Mouse (Mus musculus): Measurements from ENCODE around the gene Washc4. TPM values are rescaled to one million over a fixed set of nuclear protein-coding genes. Genes with fewer than 3 reads are reported as not detected.

The Washc4 gene
- total and polyA plus RNA-seq, 3 experiments = 16.3 to 31.8 (median 19.3) TPM

- H3K4me2 ChIP-seq (ENCODE audit: insufficient read depth, low read depth, poor library complexity, severe bottlenecking) = no peak overlapping the region
- no peaks in the 10 kb centered on the region for H3K27me3 ChIP-seq (replicated peaks)
- no peaks in the 10 kb centered on the region for H3K79me2 ChIP-seq (replicated peaks; ENCODE audit: control insufficient read depth, extremely low read depth, insufficient read depth, poor library complexity, severe bottlenecking)
- H3K27ac ChIP-seq (ENCODE audit: insufficient read depth, low read depth) = no peak overlapping the region
- H3K4me1 ChIP-seq (ENCODE audit: control insufficient read depth in 1 of 2, insufficient read depth in 2 of 2) = no peaks in the 10 kb centered on the region
- H3K9ac ChIP-seq (ENCODE audit: insufficient read depth, low read depth) = no peak overlapping the region
- TF ChIP-seq E2F4 (IDR thresholded peaks at IDR 0.05; ENCODE audit: insufficient replicate concordance, low read depth, low read length) (no peak), CHD2 (IDR thresholded peaks at IDR 0.05; ENCODE audit: low read length) (no peak), RCOR1 (conservative IDR thresholded peaks at IDR 0.05; ENCODE audit: low read depth, low read length) (no peak), CTCF (conservative IDR thresholded peaks at IDR 0.05 in 1 of 2, IDR thresholded peaks at IDR 0.05 in 1 of 2; ENCODE audit: low read depth in 2 of 2, low read length in 2 of 2) (peak; percentile 76 to 84), RAD21 (IDR thresholded peaks at IDR 0.05; ENCODE audit: low read depth, low read length) (peak; percentile 68), ZC3H11A (IDR thresholded peaks at IDR 0.05; ENCODE audit: low read depth, low read length) (no peak; the same call in 1 of the 2 replicates), USF2 (conservative IDR thresholded peaks at IDR 0.05; ENCODE audit: low read depth, low read length) (no peak), KAT2A (IDR thresholded peaks at IDR 0.05; ENCODE audit: insufficient replicate concordance, low read length) (no peak), POLR2AphosphoS2 (IDR thresholded peaks at IDR 0.05; ENCODE audit: low read depth, low read length) (no peak), MXI1 (IDR thresholded peaks at IDR 0.05; ENCODE audit: low read depth, low read length) (no peak), BHLHE40 (IDR thresholded peaks at IDR 0.05; ENCODE audit: low read depth, low read length) (no peak), NELFE (IDR thresholded peaks at IDR 0.05; ENCODE audit: low read depth, low read length) (no peak), JUN (IDR thresholded peaks at IDR 0.05; ENCODE audit: insufficient read depth, low read depth, low read length) (no peak), SMC3 (IDR thresholded peaks at IDR 0.05; ENCODE audit: low read depth, low read length) (peak; percentile 72), ZNF384 (IDR thresholded peaks at IDR 0.05; ENCODE audit: low read depth, low read length) (no peak), PAX5 (IDR thresholded peaks at IDR 0.05; ENCODE audit: low read length) (no peak)
- dilution Hi-C loops (cut with MboI; ENCODE audit: extremely low pct_ligation_motif_present, extremely low pct_unique_long_range_greater_than_20kb, low sequenced_read_pairs) = no loop called here
- H3K4me3 ChIP-seq (replicated peaks in 1 of 3; ENCODE audit: low read depth in 2 of 3, low read length in 2 of 3, poor library complexity in 1 of 3) = no peak overlapping the region
- H3K9me3 ChIP-seq (replicated peaks; ENCODE audit: low read length) = no peaks in the 10 kb centered on the region
- in situ Hi-C loops (cut with MboI; ENCODE audit: low pct_ligation_motif_present, low pct_unique_long_range_greater_than_20kb, low sequenced_read_pairs) = no loop called here
- peak; percentile 59 for DNase-seq (ENCODE audit: extremely low read depth)
- peaks cover 16 to 89% of the 10 kb centered on the region in 2 experiments for H3K36me3 ChIP-seq (replicated peaks in 1 of 2; ENCODE audit: control insufficient read depth in 1 of 2, insufficient read depth in 1 of 2, low read length in 1 of 2)
Observed at GRCm38 (mm10) chr10:83617366-83617765, 73.8 kb downstream of the Washc4 start.

GRCm38 (mm10) chr10:83618819-83619440 is 75.4 kb downstream of the Washc4 start:
- DNase-seq (ENCODE audit: extremely low read depth) = no peak
- Histone ChIP-seq H3K79me2 (replicated peaks; ENCODE audit: control insufficient read depth, extremely low read depth, insufficient read depth, poor library complexity, severe bottlenecking) (no peaks in the 10 kb centered on the region), H3K4me2 (ENCODE audit: insufficient read depth, low read depth, poor library complexity, severe bottlenecking) (no peak overlapping the region), H3K9me3 (replicated peaks; ENCODE audit: low read length) (no peaks in the 10 kb centered on the region), H3K27me3 (replicated peaks) (no peaks in the 10 kb centered on the region), H3K27ac (ENCODE audit: insufficient read depth, low read depth) (no peak overlapping the region), H3K4me3 (replicated peaks in 1 of 3; ENCODE audit: low read depth in 2 of 3, low read length in 2 of 3, poor library complexity in 1 of 3) (no peak overlapping the region), H3K4me1 (ENCODE audit: control insufficient read depth in 1 of 2, insufficient read depth in 2 of 2) (no peaks in the 10 kb centered on the region), H3K9ac (ENCODE audit: insufficient read depth, low read depth) (no peak overlapping the region), H3K36me3 (replicated peaks in 1 of 2; ENCODE audit: control insufficient read depth in 1 of 2, insufficient read depth in 1 of 2, low read length in 1 of 2) (peaks cover 9 to 79% of the 10 kb centered on the region in 2 experiments)
- TF ChIP-seq JUN (IDR thresholded peaks at IDR 0.05; ENCODE audit: insufficient read depth, low read depth, low read length) = no peak
- no peak for TF ChIP-seq KAT2A (IDR thresholded peaks at IDR 0.05; ENCODE audit: insufficient replicate concordance, low read length)
- no peak for TF ChIP-seq USF1 (IDR thresholded peaks at IDR 0.05; ENCODE audit: low read depth, low read length)
- no peak for TF ChIP-seq ETS1 (conservative IDR thresholded peaks at IDR 0.05; ENCODE audit: low read depth, low read length)
- TF ChIP-seq ZKSCAN1 (IDR thresholded peaks at IDR 0.05; ENCODE audit: borderline replicate concordance, low read depth, low read length) = no peak
- no peak for TF ChIP-seq UBTF (IDR thresholded peaks at IDR 0.05; ENCODE audit: low read depth, low read length)
- TF ChIP-seq POLR2A (IDR thresholded peaks at IDR 0.05; ENCODE audit: low read depth, low read length) = no peak
- TF ChIP-seq ZC3H11A (IDR thresholded peaks at IDR 0.05; ENCODE audit: low read depth, low read length) = no peak
- no peak for TF ChIP-seq BHLHE40 (IDR thresholded peaks at IDR 0.05; ENCODE audit: low read depth, low read length)
- no peak for TF ChIP-seq TCF12 (IDR thresholded peaks at IDR 0.05; ENCODE audit: low read depth, low read length)
- no peak for TF ChIP-seq EP300 (IDR thresholded peaks at IDR 0.05; ENCODE audit: low read length)
- no peak for TF ChIP-seq PAX5 (IDR thresholded peaks at IDR 0.05; ENCODE audit: low read length)
- no peak for TF ChIP-seq USF2 (conservative IDR thresholded peaks at IDR 0.05; ENCODE audit: low read depth, low read length)
- dilution Hi-C loops (cut with MboI; ENCODE audit: extremely low pct_ligation_motif_present, extremely low pct_unique_long_range_greater_than_20kb, low sequenced_read_pairs) (no loop called here), in situ Hi-C loops (cut with MboI; ENCODE audit: low pct_ligation_motif_present, low pct_unique_long_range_greater_than_20kb, low sequenced_read_pairs) (no loop called here)

Data from CH12.LX (cell line).